Mouse (Mus musculus) layer of hippocampus, adult 9-11 months (tissue): Measurements from ENCODE around the gene Slc51a.

Source experiments
- DNase-seq: peaks from one replicate; pipeline ENCODE4 v3.0.0; 2022

Slc51a gene

GRCm38 (mm10) chr16:32487234-32488111 lies at the start of gene Slc51a:
Gene Slc51a (minus strand): TSS chr16:32487879.
- DNase-seq, result no peak

GRCm38 (mm10) chr16:32535157-32535751 lies 47.6 kb upstream of the Slc51a start:
- DNase-seq, result no peak

- no peak for DNase-seq
These were observed 45.5 kb upstream of the Slc51a start for GRCm38 (mm10) chr16:32532878-32533826.

- DNase-seq, result no peak
These were observed 39.2 kb upstream of the Slc51a start for GRCm38 (mm10) chr16:32526906-32527305.

GRCm38 (mm10) chr16:32524244-32524615 lies 36.6 kb upstream of the Slc51a start:
- DNase-seq, result no peak

GRCm38 (mm10) chr16:32523462-32524243 lies 36.0 kb upstream of the Slc51a start:
- DNase-seq, result no peak

- DNase-seq, result no peak
These were observed 35.0 kb upstream of the Slc51a start for GRCm38 (mm10) chr16:32522578-32523194.

GRCm38 (mm10) chr16:32520372-32520748 lies 32.7 kb upstream of the Slc51a start:
- no peak for DNase-seq

- DNase-seq, result no peak
These were observed 32.1 kb upstream of the Slc51a start for GRCm38 (mm10) chr16:32519656-32520371.

GRCm38 (mm10) chr16:32517785-32518481 lies 30.3 kb upstream of the Slc51a start:
- no peak for DNase-seq

- DNase-seq, result peak; percentile 90
These were observed 28.6 kb upstream of the Slc51a start for GRCm38 (mm10) chr16:32516006-32516962.

- DNase-seq, result no peak
These were observed 26.3 kb upstream of the Slc51a start for GRCm38 (mm10) chr16:32513948-32514347.

GRCm38 (mm10) chr16:32513401-32513800 lies 25.7 kb upstream of the Slc51a start:
- DNase-seq, result no peak

- DNase-seq, result no peak
These were observed 25.2 kb upstream of the Slc51a start for GRCm38 (mm10) chr16:32512921-32513320.

GRCm38 (mm10) chr16:32511827-32512490 lies 24.3 kb upstream of the Slc51a start:
- no peak for DNase-seq

GRCm38 (mm10) chr16:32511338-32511734 lies 23.7 kb upstream of the Slc51a start:
- DNase-seq, result no peak

- DNase-seq, result no peak
These were observed 23.0 kb upstream of the Slc51a start for GRCm38 (mm10) chr16:32510399-32511337.
